Mouse (Mus musculus): ENCODE results near the gene Lrrc4b.

DNA sequence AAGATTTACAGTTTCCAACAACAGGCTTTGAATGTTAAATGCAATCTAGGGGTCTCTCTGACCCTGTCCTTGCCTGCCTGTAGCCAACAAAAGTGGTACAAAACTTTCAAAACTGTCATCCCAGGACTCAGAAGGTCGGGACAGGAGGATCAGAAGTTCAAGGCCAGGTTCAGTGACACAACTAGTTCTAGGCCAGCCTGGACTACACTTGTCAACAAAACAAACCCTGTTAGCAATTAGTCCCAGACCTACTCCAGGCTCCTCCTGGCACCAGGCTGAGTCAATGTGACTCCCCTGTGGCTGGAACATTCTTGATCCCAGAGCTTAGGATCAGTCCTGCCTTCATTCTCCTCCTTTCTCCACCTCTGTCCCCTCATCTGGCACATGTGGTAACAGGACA lies 70.1 kb downstream of the Lrrc4b start:
- TF ChIP-seq USF1 (IDR thresholded peaks at IDR 0.05; ENCODE audit: low read depth) = no peak
- no peak for TF ChIP-seq CTCF (IDR thresholded peaks at IDR 0.05; ENCODE audit: control insufficient read depth, insufficient read depth, insufficient read length)
